Mouse (Mus musculus) forebrain, embryonic 11.5 days (tissue): Measurements from ENCODE around the gene Slc35f6. TPM values are rescaled to one million over a fixed set of nuclear protein-coding genes. Genes with fewer than 3 reads are reported as not detected.
A peak's percentile ranks its signal among the peaks of the same experiment; 100 is the strongest.

Source experiments
- ATAC-seq: fragments of 200-750 bp; cut with Nextera tagmentation; replicated peaks from 2 replicates; pipeline ENCODE4 v1.8.0; 2017; ENCODE audit warnings: moderate TSS enrichment; ENCODE audit not compliant: low FRiP score
- DNase-seq: peaks from one replicate; pipeline ENCODE4 v3.0.0-alpha.2; 2017; ENCODE audit warnings: low spot score
- H3K27ac ChIP-seq: fragments of 300-500 bp; sonication (generic); 2 replicates; pipeline ENCODE4 v1.5.1; 2014; ENCODE audit warnings: low read depth, low read length
- H3K27me3 ChIP-seq: fragments of 300-500 bp; sonication (generic); 2 replicates; pipeline ENCODE4 v1.6.1; 2014; ENCODE audit warnings: mild to moderate bottlenecking, low read length, mixed read lengths; ENCODE audit not compliant: control insufficient read depth, insufficient read depth
- H3K36me3 ChIP-seq: fragments of 300-500 bp; sonication (generic); 2 replicates; pipeline ENCODE4 v1.6.1; 2014; ENCODE audit warnings: mild to moderate bottlenecking, low read length, moderate library complexity, mixed read lengths; ENCODE audit not compliant: control insufficient read depth, insufficient read depth
- H3K4me1 ChIP-seq: fragments of 300-500 bp; sonication (generic); replicated peaks from 2 replicates; pipeline ENCODE4 v1.6.1; 2014; ENCODE audit warnings: low read length, mixed read lengths; ENCODE audit not compliant: control insufficient read depth, insufficient read depth
- H3K4me2 ChIP-seq: fragments of 300-500 bp; sonication (generic); 2 replicates; pipeline ENCODE4 v1.6.1; 2014; ENCODE audit warnings: low read depth, mild to moderate bottlenecking, low read length, moderate library complexity, mixed read lengths; ENCODE audit not compliant: severe bottlenecking
- H3K4me3 ChIP-seq: fragments of 300-500 bp; sonication (generic); 2 replicates; pipeline ENCODE4 v1.5.1; 2014; ENCODE audit warnings: low read depth, low read length
- H3K9ac ChIP-seq: fragments of 300-500 bp; sonication (generic); 2 replicates; pipeline ENCODE4 v1.6.1; 2014; ENCODE audit warnings: low read length
- H3K9me3 ChIP-seq: fragments of 300-500 bp; sonication (generic); 2 replicates; pipeline ENCODE4 v1.6.1; 2016; ENCODE audit warnings: low read length, mixed read lengths; ENCODE audit not compliant: control insufficient read depth
- WGBS: fragments of 180-500 bp; shearing (Covaris S2); extraction: QIAGEN DNeasy Blood & Tissue Kit; methylation state at CpG from one replicate; pipeline ENCODE4 v1.1.7; 2014; 5-methylcytosine and 5-hydroxymethylcytosine counted together
- polyA plus RNA-seq: library from polyadenylated mRNA; unstranded; fragments of >200 nt; fragmentation: Nextera tagmentation; extraction: Ambion mirVana; gene quantifications from 2 replicates; pipeline ENCODE4 v1.2.1, GENCODE M21; 2014

The Slc35f6 gene
- polyA plus RNA-seq, 1 experiment from 2014 or later = 24.1 TPM

- Histone ChIP-seq H3K4me1 (no peaks in the 10 kb centered on the region), H3K27me3 (no peaks in the 10 kb centered on the region), H3K9ac (no peak overlapping the region), H3K9me3 (no peaks in the 10 kb centered on the region), H3K4me3 (no peak overlapping the region), H3K27ac (no peak overlapping the region), H3K36me3 (no peaks in the 10 kb centered on the region), H3K4me2 (no peak overlapping the region)
- DNase-seq = no peak
- WGBS = 84% methylated on average over 8 of the region's 8 CpGs
- no peak for ATAC-seq
These were observed 7.3 kb downstream of the Slc35f6 start for GRCm38 (mm10) chr5:30655042-30655441.

DNA sequence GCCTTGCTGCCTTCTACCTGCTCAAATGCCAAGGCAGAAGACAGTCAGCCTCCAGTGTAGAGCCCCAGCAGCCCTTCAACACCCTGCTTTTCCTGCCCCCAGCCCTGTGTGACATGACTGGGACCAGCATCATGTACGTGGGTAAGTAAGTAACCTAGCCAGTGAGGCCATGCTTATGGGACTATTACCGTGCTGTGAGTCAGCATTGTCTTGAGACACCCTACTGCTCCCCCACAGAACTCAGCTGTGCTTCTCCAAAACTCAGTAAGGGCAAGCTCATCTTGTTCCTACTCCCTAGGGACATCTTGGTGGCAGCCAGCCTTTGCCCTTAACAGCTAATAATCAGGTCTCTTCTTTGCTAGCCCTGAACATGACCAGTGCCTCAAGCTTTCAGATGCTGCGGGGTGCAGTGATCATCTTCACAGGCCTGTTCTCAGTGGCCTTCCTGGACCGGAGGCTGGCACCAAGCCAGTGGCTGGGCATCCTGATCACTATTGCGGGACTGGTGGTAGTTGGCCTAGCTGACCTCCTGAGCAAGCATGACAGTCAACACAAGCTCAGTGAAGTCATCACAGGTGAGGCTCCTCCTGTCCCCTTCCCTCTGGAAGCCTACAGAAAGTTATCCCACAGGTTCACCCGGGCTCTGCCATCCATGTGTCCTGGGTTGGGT lies 7.9 kb downstream of the Slc35f6 start:
- no peak overlapping the region for H3K4me3 ChIP-seq
- ATAC-seq = no peak
- H3K27ac ChIP-seq = no peak overlapping the region
- no peaks in the 10 kb centered on the region for H3K27me3 ChIP-seq
- no peak overlapping the region for H3K9ac ChIP-seq
- DNase-seq = no peak
- H3K36me3 ChIP-seq = no peaks in the 10 kb centered on the region
- H3K4me1 ChIP-seq = no peaks in the 10 kb centered on the region
- no peak overlapping the region for H3K4me2 ChIP-seq
- H3K9me3 ChIP-seq = no peaks in the 10 kb centered on the region
- 92% methylated on average over 6 of the region's 6 CpGs for WGBS

DNA sequence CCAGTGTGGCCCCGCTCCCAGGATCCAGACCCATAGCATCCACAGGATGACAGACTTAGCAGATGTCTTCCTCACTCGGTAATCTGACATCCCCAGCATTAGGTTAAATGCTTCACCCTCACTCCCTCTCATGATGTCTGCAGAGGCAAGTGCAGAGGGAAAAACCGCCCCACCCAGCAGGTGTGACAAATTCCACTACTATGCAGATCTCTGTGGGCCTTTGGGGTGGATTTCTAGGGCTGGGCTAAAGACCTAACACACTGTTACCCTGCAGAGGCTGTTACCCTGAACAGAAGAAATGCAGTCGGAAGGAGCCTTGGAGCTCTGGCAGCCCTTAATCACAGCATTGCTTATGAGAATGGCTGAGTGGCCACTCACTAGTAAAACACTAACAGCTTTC lies 11.3 kb downstream of the Slc35f6 start:
- Histone ChIP-seq H3K4me1 (no peaks in the 10 kb centered on the region), H3K36me3 (no peaks in the 10 kb centered on the region), H3K27me3 (no peaks in the 10 kb centered on the region), H3K4me2 (no peak overlapping the region), H3K4me3 (no peak overlapping the region), H3K9ac (no peak overlapping the region), H3K27ac (no peak overlapping the region), H3K9me3 (no peaks in the 10 kb centered on the region)
- DNase-seq = no peak
- ATAC-seq = no peak
- 81% methylated on average over 4 of the region's 4 CpGs for WGBS

DNA sequence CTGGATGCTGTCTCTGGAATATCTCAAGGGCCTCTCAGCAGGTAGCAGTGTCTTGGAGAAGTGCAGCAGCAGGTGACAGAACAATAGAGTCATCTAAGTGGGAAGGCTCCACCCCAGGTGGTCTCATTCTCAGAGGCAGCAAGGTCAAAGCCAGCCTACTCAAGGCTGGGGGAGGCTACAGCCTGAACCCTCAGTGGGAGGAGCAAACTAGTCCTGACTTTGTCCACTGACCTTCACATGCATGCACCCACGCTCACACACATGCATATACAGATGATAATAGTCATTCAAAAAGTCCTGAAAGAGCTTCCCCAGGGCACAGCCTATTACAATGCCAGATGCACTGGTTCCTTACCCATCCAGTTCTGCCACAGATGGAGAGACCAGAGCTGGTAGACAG lies 12.5 kb downstream of the Slc35f6 start:
- Histone ChIP-seq H3K9me3 (no peaks in the 10 kb centered on the region), H3K36me3 (no peaks in the 10 kb centered on the region), H3K4me1 (no peaks in the 10 kb centered on the region), H3K4me3 (no peak overlapping the region), H3K9ac (no peak overlapping the region), H3K4me2 (no peak overlapping the region), H3K27me3 (no peaks in the 10 kb centered on the region), H3K27ac (no peak overlapping the region)
- no peak for ATAC-seq
- no peak for DNase-seq
- WGBS = 80% methylated on average over 1 of the region's 1 CpGs

- WGBS = 94% methylated on average over 5 of the region's 5 CpGs
- DNase-seq (no peak), ATAC-seq (no peak)
These were observed 13.1 kb downstream of the Slc35f6 start for GRCm38 (mm10) chr5:30660813-30661212.

DNA sequence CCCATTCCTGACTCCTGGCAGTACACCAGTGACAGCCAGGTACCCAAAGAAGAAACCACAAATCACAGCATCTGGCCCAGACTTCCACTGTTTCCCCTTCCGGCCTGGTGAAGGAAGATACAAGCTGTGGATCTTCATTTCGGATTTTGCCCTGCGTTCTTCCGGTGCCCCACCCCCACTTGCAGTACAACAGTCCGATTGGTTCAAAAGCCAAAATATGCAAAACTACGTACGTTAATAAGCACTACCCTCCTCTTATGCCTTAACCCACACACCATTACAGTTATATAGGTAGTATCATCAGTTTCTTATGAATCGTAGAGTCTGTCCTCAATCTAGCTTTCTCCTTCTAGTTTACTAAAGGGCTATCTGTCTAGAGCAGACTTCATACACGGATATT lies 17.6 kb downstream of the Slc35f6 start:
- H3K9me3 ChIP-seq = no peaks in the 10 kb centered on the region
- DNase-seq = no peak
- no peaks in the 10 kb centered on the region for H3K27me3 ChIP-seq
- 91% methylated on average over 9 of the region's 9 CpGs for WGBS
- no peaks in the 10 kb centered on the region; the same call in 1 of the 2 replicates for H3K36me3 ChIP-seq
- no peak overlapping the region for H3K9ac ChIP-seq
- no peak overlapping the region for H3K4me3 ChIP-seq
- no peak overlapping the region for H3K27ac ChIP-seq
- peaks cover 10% of the 10 kb centered on the region; the same call in 1 of the 2 replicates for H3K4me1 ChIP-seq
- H3K4me2 ChIP-seq = no peak overlapping the region
- no peak for ATAC-seq

More at GRCm38 (mm10) chr5:30660813-30661212, 13.1 kb downstream of the Slc35f6 start:
- H3K27ac ChIP-seq = no peak overlapping the region
- H3K27me3 ChIP-seq = no peaks in the 10 kb centered on the region
- H3K4me3 ChIP-seq = no peak overlapping the region
- H3K36me3 ChIP-seq = no peaks in the 10 kb centered on the region
- H3K4me2 ChIP-seq = no peak overlapping the region
- no peaks in the 10 kb centered on the region for H3K4me1 ChIP-seq
- H3K9me3 ChIP-seq = no peaks in the 10 kb centered on the region
- no peak overlapping the region for H3K9ac ChIP-seq

- Histone ChIP-seq H3K27ac (no peak overlapping the region), H3K4me2 (peak overlapping the region; percentile 56; the same call in 1 of the 2 replicates)
- 68% methylated on average over 6 of the region's 6 CpGs for WGBS
These were observed 18.2 kb downstream of the Slc35f6 start for GRCm38 (mm10) chr5:30665968-30666367.

GRCm38 (mm10) chr5:30666391-30667195 lies 18.9 kb downstream of the Slc35f6 start, which contains the start of gene Cenpa:
Gene Cenpa (plus strand): TSS chr5:30666777.
- DNase-seq (peak; percentile 89), ATAC-seq (peak; percentile 95)
- Histone ChIP-seq H3K4me3 (peak within 1 kb of the TSS; percentile 83), H3K36me3 (no peaks in the 10 kb centered on the region; the same call in 1 of the 2 replicates), H3K4me1 (peaks cover 10% of the 10 kb centered on the region; the same call in 1 of the 2 replicates), H3K4me2 (peak within 1 kb of the TSS; percentile 56), H3K27ac (peak within 1 kb of the TSS; percentile 73), H3K27me3 (no peaks in the 10 kb centered on the region), H3K9ac (peak within 1 kb of the TSS; percentile 92), H3K9me3 (no peaks in the 10 kb centered on the region)
- WGBS = 2% methylated on average over 40 of the region's 40 CpGs

More at GRCm38 (mm10) chr5:30665968-30666367, 18.2 kb downstream of the Slc35f6 start:
- Histone ChIP-seq H3K9ac (peak overlapping the region; percentile 92), H3K4me1 (peaks cover 10% of the 10 kb centered on the region; the same call in 1 of the 2 replicates), H3K27me3 (no peaks in the 10 kb centered on the region), H3K4me3 (peak overlapping the region; percentile 83), H3K9me3 (no peaks in the 10 kb centered on the region), H3K36me3 (no peaks in the 10 kb centered on the region; the same call in 1 of the 2 replicates)
- DNase-seq (no peak), ATAC-seq (no peak)
